Mouse (Mus musculus) stomach, embryonic 15.5 days (tissue): ENCODE data around the gene Scn3b. TPM values are rescaled to one million over a fixed set of nuclear protein-coding genes. Genes with fewer than 3 reads are reported as not detected.

ENCODE experiments used
- ATAC-seq: fragments of 200-750 bp; cut with Nextera tagmentation; 2 replicates; pipeline ENCODE4 v1.8.0; 2017; ENCODE audit warnings: low read depth, moderate number of reproducible peaks, moderate TSS enrichment; ENCODE audit not compliant: insufficient read depth, low FRiP score
- H3K27ac ChIP-seq: fragments of 300-500 bp; sonication (generic); 2 replicates; pipeline ENCODE4 v1.5.1; 2015; ENCODE audit warnings: mild to moderate bottlenecking, inconsistent platforms
- H3K27me3 ChIP-seq: fragments of 300-500 bp; sonication (generic); replicated peaks from 2 replicates; pipeline ENCODE4 v1.6.1; 2015; ENCODE audit warnings: inconsistent platforms
- H3K36me3 ChIP-seq: fragments of 300-500 bp; sonication (generic); 2 replicates; pipeline ENCODE4 v1.6.1; 2015; ENCODE audit warnings: inconsistent platforms
- H3K4me1 ChIP-seq: fragments of 300-500 bp; sonication (generic); 2 replicates; pipeline ENCODE4 v1.6.1; 2015; ENCODE audit warnings: inconsistent platforms
- H3K4me2 ChIP-seq: fragments of 300-500 bp; sonication (generic); 2 replicates; pipeline ENCODE4 v1.6.1; 2015; ENCODE audit warnings: mild to moderate bottlenecking, inconsistent platforms
- H3K4me3 ChIP-seq: fragments of 300-500 bp; sonication (generic); replicated peaks from 2 replicates; pipeline ENCODE4 v1.5.1; 2015; ENCODE audit warnings: inconsistent platforms
- H3K9ac ChIP-seq: fragments of 300-500 bp; sonication (generic); 2 replicates; pipeline ENCODE4 v1.6.1; 2015; ENCODE audit warnings: inconsistent platforms
- H3K9me3 ChIP-seq: fragments of 300-500 bp; sonication (generic); 2 replicates; pipeline ENCODE4 v1.6.1; 2016; ENCODE audit warnings: inconsistent platforms
- WGBS: fragments of 180-500 bp; shearing (Covaris S2); methylation state at CpG from one replicate; pipeline ENCODE4 v1.1.7; 2015; 5-methylcytosine and 5-hydroxymethylcytosine counted together
- polyA plus RNA-seq: library from polyadenylated mRNA; unstranded; fragments of >200 nt; fragmentation: Nextera tagmentation; extraction: Ambion mirVana; gene quantifications from 2 replicates; pipeline ENCODE4 v1.2.1, GENCODE M21; 2015

Gene Scn3b
- polyA plus RNA-seq, 1 experiment from 2014 or later = 5.2 TPM

DNA sequence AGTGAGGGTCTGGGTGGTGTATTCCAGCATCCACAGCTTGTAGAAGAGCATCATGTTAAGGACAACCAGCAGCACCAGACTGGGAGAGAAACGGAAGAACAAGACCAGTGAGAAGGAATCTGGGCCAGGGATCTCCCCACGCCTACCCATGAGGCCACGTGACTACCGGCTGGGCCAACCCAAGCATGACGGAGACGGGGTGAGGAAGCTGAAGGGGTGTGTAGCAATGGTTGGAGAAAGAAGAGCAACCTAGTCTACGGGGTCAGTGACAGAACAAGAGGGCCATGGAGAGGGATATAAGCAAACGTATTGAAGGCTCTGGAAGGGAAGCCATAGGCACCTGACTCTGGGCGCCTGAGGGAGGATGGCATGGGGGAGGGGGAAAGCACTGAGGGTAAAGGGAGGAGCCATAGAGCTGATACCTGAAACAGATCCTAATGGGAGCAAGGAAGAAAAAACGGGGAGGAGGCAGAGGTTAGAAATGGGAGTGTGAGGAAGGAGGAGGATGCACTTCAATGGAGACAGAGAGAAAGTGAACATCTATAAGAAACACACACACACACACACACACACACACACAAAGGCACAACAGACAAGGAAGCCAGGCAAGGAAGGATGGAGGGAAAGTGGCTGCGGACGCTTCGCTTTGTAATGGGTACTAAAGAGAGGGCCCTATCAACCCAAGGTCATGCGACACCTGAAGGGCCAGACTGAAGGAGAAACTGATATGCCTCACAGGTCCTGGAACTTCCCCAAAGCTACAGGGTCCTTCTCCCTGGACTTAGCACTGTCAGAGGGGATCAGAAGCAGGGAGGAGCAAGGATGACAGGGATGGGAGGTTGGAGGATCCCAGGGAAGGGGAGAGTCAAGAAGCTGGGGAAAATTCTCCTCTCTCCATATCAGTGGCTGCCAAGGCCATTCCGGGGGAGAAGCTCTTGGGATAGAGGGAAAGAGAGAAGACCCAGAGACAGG is 31.3 kb downstream of the Scn3b start:
- H3K4me3 ChIP-seq = no peak overlapping the region
- H3K4me2 ChIP-seq = no peak overlapping the region
- no peak overlapping the region for H3K9ac ChIP-seq
- 88% methylated on average over 15 of the region's 15 CpGs for WGBS
- H3K27me3 ChIP-seq = no peaks in the 10 kb centered on the region
- H3K9me3 ChIP-seq = no peaks in the 10 kb centered on the region
- H3K27ac ChIP-seq = no peak overlapping the region
- H3K36me3 ChIP-seq = no peaks in the 10 kb centered on the region; the same call in 1 of the 2 replicates
- ATAC-seq = no peak
- no peaks in the 10 kb centered on the region for H3K4me1 ChIP-seq

DNA sequence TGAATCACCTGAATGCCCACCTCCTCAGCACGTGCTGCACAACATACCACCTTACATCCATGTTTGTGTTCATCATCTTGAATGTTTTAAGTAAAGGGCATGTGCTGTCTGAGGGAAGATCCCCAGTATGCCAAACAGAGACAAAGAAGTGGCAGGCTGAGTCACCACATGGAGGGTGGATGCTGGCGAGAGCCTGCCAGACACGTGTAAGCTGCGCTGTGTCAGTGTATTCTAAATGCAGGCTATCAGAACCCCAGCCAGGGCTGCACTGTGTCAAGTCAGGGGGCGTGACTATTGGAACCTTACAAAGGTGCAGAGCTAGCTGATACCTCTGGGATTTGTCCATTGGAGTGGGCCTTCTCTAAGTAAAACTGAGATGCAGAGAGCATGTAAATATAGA is 32.5 kb downstream of the Scn3b start:
- Histone ChIP-seq H3K4me1 (no peaks in the 10 kb centered on the region), H3K9ac (no peak overlapping the region), H3K36me3 (no peaks in the 10 kb centered on the region; the same call in 1 of the 2 replicates), H3K27me3 (no peaks in the 10 kb centered on the region), H3K27ac (no peak overlapping the region), H3K9me3 (no peaks in the 10 kb centered on the region), H3K4me3 (no peak overlapping the region), H3K4me2 (no peak overlapping the region)
- ATAC-seq = no peak
- WGBS = 88% methylated on average over 5 of the region's 5 CpGs

DNA sequence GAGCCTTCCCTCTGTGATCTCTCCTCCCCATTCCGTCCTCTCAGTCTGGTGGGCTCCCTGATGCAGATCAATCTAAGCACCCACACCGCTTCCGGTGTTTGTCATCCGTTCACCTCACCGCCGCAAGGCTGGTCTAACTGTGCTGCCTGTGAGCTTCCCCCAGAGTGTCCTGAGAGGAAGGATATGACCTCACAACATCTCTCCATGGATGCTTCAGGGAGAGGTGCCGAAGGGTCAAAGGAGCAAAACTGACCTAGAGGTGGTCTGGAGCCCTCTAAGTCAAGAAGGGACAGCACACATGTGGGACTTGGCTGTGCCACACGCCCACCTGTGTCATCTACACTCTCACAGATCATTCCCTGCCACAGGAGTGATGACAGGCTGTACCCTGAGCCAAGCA is 33.4 kb downstream of the Scn3b start:
- no peak overlapping the region for H3K9ac ChIP-seq
- WGBS = 89% methylated on average over 8 of the region's 8 CpGs

DNA sequence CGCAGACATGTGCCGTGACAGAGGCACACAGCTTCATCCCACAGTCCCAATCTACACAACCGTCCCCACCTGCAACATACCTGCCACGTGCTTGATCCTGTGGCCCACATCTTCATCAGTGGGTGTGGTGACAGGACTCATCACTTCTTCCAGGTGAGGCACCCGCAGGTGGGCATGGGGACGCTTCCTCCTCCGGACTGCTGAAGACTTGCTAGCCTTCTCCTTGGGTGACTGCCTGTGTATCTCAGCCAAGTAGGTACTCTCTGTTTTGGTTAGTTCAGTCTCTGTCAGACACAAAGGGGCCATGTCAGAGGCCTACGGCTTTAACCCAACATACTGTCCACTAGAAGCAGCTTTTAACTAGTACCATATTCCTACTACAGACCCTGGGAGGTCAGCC is 35.2 kb downstream of the Scn3b start:
- Histone ChIP-seq H3K4me1 (no peaks in the 10 kb centered on the region), H3K4me3 (no peak overlapping the region), H3K27ac (no peak overlapping the region), H3K27me3 (no peaks in the 10 kb centered on the region), H3K4me2 (no peak overlapping the region), H3K9me3 (no peaks in the 10 kb centered on the region), H3K9ac (no peak overlapping the region), H3K36me3 (no peaks in the 10 kb centered on the region; the same call in 1 of the 2 replicates)
- 94% methylated on average over 8 of the region's 8 CpGs for WGBS
- ATAC-seq = no peak

More for the DNA sequence above, 33.4 kb downstream of the Scn3b start:
- Histone ChIP-seq H3K4me1 (no peaks in the 10 kb centered on the region), H3K4me3 (no peak overlapping the region), H3K4me2 (no peak overlapping the region), H3K27me3 (no peaks in the 10 kb centered on the region), H3K9me3 (no peaks in the 10 kb centered on the region), H3K36me3 (no peaks in the 10 kb centered on the region; the same call in 1 of the 2 replicates), H3K27ac (no peak overlapping the region)
- ATAC-seq = no peak

DNA sequence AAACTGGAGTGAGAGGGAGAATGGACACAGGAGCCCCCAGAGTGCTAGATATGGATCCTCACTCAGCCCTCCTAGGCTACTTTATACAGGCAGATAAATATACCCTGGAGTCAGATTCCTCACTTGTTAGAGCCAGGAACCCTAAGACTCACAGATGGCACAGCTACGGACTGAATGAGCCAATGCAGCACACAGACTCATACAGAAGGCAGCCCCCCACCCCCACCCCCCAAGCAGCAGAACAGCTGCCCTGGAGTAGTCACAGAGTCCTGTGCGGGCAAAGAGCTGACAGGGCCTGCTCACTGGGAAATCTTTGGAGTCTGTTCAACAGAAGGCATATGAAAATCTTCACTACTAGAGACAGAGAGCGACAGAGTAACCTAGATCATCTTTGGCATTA is 38.3 kb downstream of the Scn3b start:
- 88% methylated on average over 3 of the region's 3 CpGs for WGBS
- Histone ChIP-seq H3K36me3 (no peaks in the 10 kb centered on the region; the same call in 1 of the 2 replicates), H3K27me3 (no peaks in the 10 kb centered on the region), H3K9me3 (no peaks in the 10 kb centered on the region), H3K27ac (no peak overlapping the region), H3K4me2 (no peak overlapping the region), H3K9ac (no peak overlapping the region), H3K4me3 (no peak overlapping the region), H3K4me1 (no peaks in the 10 kb centered on the region)
- no peak for ATAC-seq

DNA sequence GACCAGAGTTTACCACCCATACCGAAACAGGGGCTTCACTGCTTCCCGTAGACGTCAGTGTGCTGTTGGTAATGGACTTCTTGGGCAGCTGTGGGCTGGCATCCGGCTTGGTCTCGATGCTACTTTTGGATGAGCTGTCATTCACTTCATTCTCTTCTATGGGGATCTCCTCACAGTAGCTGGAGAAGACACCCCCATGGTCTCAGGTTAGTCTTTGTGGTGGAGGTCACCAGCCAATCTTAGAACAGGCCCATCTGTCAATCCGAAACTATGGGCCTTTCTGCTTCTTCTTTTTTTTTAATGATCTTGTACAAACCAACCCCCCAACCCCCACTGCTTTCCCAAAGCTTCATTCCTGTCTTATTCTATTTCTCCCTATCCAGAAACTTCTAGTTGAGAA is 40.9 kb downstream of the Scn3b start:
- Histone ChIP-seq H3K9me3 (no peaks in the 10 kb centered on the region), H3K4me3 (no peak overlapping the region), H3K36me3 (no peaks in the 10 kb centered on the region), H3K27ac (no peak overlapping the region), H3K4me2 (no peak overlapping the region), H3K9ac (no peak overlapping the region), H3K27me3 (no peaks in the 10 kb centered on the region), H3K4me1 (no peaks in the 10 kb centered on the region)
- 91% methylated on average over 6 of the region's 6 CpGs for WGBS
- ATAC-seq = no peak

DNA sequence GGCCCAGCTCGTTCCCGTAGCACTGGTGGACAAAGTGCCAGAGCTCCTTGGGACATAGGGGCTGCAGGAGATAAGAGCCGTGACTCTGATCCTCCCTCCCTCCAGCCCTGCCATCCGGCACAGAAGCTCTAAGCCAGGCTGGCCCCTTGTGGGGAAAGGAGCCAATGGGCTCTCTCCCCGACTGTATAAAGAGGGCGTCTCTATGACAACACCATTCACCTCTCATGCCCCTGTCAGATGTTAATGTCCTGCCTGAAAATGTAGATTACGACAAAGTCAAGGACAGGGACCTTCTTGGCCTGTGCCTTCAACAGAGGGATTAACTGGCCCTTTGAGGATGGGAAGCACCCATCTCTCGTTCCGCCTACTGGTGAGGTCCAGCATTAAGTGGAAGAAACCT is 42.8 kb downstream of the Scn3b start:
- WGBS = 67% methylated on average over 9 of the region's 9 CpGs
- H3K27me3 ChIP-seq = no peaks in the 10 kb centered on the region
- no peaks in the 10 kb centered on the region for H3K4me1 ChIP-seq

DNA sequence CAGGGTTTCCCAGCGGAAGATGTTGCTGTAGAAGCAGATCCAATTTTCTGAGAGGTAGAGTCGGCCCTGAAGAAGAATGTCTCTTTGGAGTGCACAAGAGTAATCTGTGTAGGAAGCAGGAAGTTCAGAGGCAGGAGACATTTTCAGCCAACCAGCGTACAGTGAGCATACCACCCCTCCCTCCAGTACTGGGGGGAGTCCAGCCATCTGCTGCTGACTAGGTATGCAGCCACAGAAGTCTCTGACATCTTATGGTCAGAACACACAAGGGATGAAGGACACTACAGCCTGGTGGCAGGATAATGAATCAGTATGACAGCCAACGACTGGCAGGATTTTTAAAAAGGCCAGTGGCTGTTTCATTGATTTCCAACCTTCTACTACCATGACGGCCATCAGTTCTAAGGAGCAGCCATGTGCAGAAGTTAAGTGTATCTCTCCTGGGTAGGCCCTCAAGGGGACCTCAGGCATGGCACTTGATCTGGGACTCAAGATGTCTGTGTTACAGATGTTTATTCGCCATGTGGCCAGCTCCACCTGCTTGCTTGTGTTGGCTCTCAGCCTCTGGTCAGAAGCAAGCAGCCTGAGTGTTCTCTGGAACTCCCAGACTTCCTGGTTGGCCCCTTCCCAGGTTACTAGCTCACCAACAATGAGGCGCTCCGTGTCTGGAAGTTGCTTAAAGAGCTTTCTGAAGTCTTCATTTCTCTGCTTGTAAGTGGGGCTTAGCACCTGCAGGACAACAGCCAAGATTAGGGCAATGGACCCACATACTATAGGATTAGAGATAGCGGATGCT is 48.0 kb downstream of the Scn3b start:
- no peak overlapping the region for H3K9ac ChIP-seq
- 82% methylated on average over 9 of the region's 9 CpGs for WGBS
- no peak overlapping the region for H3K4me2 ChIP-seq
- peaks cover 14% of the 10 kb centered on the region for H3K4me1 ChIP-seq
- no peak for ATAC-seq
- no peaks in the 10 kb centered on the region for H3K9me3 ChIP-seq
- no peaks in the 10 kb centered on the region for H3K27me3 ChIP-seq
- no peak overlapping the region for H3K27ac ChIP-seq
- H3K4me3 ChIP-seq = no peak overlapping the region
- no peaks in the 10 kb centered on the region for H3K36me3 ChIP-seq

More for the DNA sequence above, 42.8 kb downstream of the Scn3b start:
- no peak overlapping the region for H3K27ac ChIP-seq
- no peak overlapping the region for H3K4me2 ChIP-seq
- H3K9ac ChIP-seq = no peak overlapping the region
- no peak overlapping the region for H3K4me3 ChIP-seq
- H3K36me3 ChIP-seq = no peaks in the 10 kb centered on the region
- H3K9me3 ChIP-seq = no peaks in the 10 kb centered on the region
- ATAC-seq = 0 out of 2 replicates have a peak, but pooled peaks have one; percentile 14

DNA sequence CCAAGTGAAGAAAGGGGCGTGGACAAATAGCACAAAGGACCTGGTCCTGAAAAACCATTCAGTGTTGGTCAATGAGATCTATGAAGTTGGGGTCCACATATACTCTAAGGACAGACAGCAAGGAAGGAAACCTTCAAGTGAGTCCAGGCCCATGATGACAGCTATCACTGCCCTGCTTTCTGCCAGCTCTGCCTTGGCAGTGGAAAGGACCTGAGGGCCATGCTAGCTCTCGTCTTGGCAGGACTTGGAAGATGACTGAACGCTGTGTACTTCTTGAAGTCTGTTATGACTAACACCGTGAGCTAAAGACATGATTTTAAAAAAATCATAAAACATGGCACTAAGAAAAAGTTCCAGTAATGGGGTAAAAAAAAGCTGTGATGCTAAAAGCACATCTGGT is 48.7 kb downstream of the Scn3b start:
- Histone ChIP-seq H3K4me3 (no peak overlapping the region), H3K27me3 (no peaks in the 10 kb centered on the region), H3K9me3 (no peaks in the 10 kb centered on the region), H3K4me2 (no peak overlapping the region), H3K4me1 (peaks cover 19% of the 10 kb centered on the region), H3K9ac (no peak overlapping the region), H3K36me3 (no peaks in the 10 kb centered on the region), H3K27ac (no peak overlapping the region)
- ATAC-seq = no peak
- WGBS = 86% methylated on average over 4 of the region's 4 CpGs

DNA sequence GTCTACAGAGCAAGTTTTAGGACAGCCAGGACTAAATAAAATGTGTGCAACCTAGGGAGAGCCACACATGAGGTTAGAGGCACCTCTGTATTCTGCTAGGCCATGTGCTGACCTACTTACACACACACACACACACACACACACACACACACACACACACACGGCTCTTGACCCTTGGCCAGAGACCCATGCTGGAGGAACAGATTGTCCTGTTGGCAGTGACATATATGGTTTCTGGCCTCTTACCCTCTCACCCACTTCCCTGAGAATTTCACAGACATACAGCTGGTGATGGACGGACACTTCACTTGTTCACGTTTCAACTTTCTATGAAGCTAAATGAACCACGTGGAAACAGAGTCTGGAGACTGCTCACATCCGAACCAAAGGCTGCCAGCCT is 49.8 kb downstream of the Scn3b start:
- Histone ChIP-seq H3K27ac (no peak overlapping the region), H3K4me2 (no peak overlapping the region), H3K4me3 (no peak overlapping the region), H3K36me3 (no peaks in the 10 kb centered on the region), H3K27me3 (no peaks in the 10 kb centered on the region), H3K9ac (no peak overlapping the region), H3K4me1 (peaks cover 19% of the 10 kb centered on the region), H3K9me3 (no peaks in the 10 kb centered on the region)
- WGBS = 62% methylated on average over 5 of the region's 5 CpGs
- ATAC-seq = no peak

DNA sequence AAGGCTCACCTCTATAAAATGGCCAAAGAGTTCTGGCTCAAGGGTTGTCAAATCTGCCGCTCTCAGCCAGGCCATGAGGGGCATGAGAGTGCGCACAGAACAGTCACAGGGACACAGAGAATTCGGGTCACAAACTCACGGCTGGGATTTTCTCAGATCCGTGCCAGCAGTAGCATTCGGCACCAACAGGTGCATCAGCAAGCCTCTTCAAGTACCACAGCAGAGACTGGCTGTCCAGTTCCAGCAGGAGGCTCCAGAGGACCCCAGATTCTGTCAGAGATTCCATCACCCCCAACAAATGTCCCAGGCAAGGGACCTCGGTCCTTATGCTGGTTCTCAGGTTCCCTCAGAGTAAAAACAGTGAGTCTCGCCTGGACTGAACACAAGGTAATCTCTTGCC is 51.4 kb downstream of the Scn3b start:
- H3K4me3 ChIP-seq = peak overlapping the region; percentile 12

More for the DNA sequence above, 51.4 kb downstream of the Scn3b start:
- Histone ChIP-seq H3K27ac (peak overlapping the region; percentile 85), H3K9ac (no peak overlapping the region), H3K27me3 (no peaks in the 10 kb centered on the region), H3K4me1 (peaks cover 22% of the 10 kb centered on the region), H3K9me3 (no peaks in the 10 kb centered on the region), H3K4me2 (peak overlapping the region; percentile 19), H3K36me3 (no peaks in the 10 kb centered on the region)
- WGBS = 78% methylated on average over 8 of the region's 8 CpGs
- no peak for ATAC-seq
